Mouse (Mus musculus) lung, embryonic 15.5 days (tissue): Measurements from ENCODE around the gene Abhd16b. TPM values are rescaled to one million over a fixed set of nuclear protein-coding genes. Genes with fewer than 3 reads are reported as not detected.

Experiments used
- polyA plus RNA-seq: library from polyadenylated mRNA; unstranded; fragments of >200 nt; fragmentation: Nextera tagmentation; extraction: Ambion mirVana; gene quantifications from 2 replicates; pipeline ENCODE4 v1.2.1, GENCODE M21; 2015

The Abhd16b gene
- polyA plus RNA-seq, 1 experiment from 2014 or later = 0.24 TPM

Other genes with a start within 250 kb of the Abhd16b start
- gene Gmeb2, start 205.2 kb upstream of the Abhd16b start, polyA plus RNA-seq = 14.9 and 15.7 TPM in 2 replicates
- gene Stmn3, start 178.7 kb upstream of the Abhd16b start, polyA plus RNA-seq = 3.0 and 7.7 TPM in 2 replicates
- 51.2 and 52.7 TPM in 2 replicates for gene Rtel1, start 173.5 kb upstream of the Abhd16b start, polyA plus RNA-seq
- gene Zgpat, start 128.3 kb upstream of the Abhd16b start, polyA plus RNA-seq = 39.0 and 40.7 TPM in 2 replicates
- 61.8 and 66.7 TPM in 2 replicates for gene Arfrp1, start 127.8 kb upstream of the Abhd16b start, polyA plus RNA-seq
- gene Lime1, start 113.1 kb upstream of the Abhd16b start, polyA plus RNA-seq = 20.8 and 21.9 TPM in 2 replicates
- gene Zbtb46, start 33.8 kb upstream of the Abhd16b start, polyA plus RNA-seq = 12.5 and 14.6 TPM in 2 replicates
- 155 and 160 TPM in 2 replicates for gene Tpd52l2, start 3.9 kb downstream of the Abhd16b start, polyA plus RNA-seq
- 84.8 and 87.4 TPM in 2 replicates for gene Dnajc5, start 27.3 kb downstream of the Abhd16b start, polyA plus RNA-seq
- gene Uckl1, start 91.7 kb downstream of the Abhd16b start, polyA plus RNA-seq = 41.4 and 51.2 TPM in 2 replicates
- gene Prpf6, start 98.7 kb downstream of the Abhd16b start, polyA plus RNA-seq = 60.8 and 61.9 TPM in 2 replicates
- 48.2 and 52.3 TPM in 2 replicates for gene Zfp512b, start 99.6 kb downstream of the Abhd16b start, polyA plus RNA-seq
- gene Samd10, start 106.0 kb downstream of the Abhd16b start, polyA plus RNA-seq = 29.7 and 30.1 TPM in 2 replicates
- not detected in 2 replicates for gene Gm29797, start 163.8 kb downstream of the Abhd16b start, polyA plus RNA-seq
- 65.3 and 70.3 TPM in 2 replicates for gene Sox18, start 178.4 kb downstream of the Abhd16b start, polyA plus RNA-seq
- 23.2 and 23.7 TPM in 2 replicates for gene Tcea2, start 187.1 kb downstream of the Abhd16b start, polyA plus RNA-seq
- 72.3 and 72.5 TPM in 2 replicates for gene Rgs19, start 200.8 kb downstream of the Abhd16b start, polyA plus RNA-seq
- gene Lkaaear1, start 205.2 kb downstream of the Abhd16b start, polyA plus RNA-seq = not detected in 2 replicates
- 0.92 and 0.93 TPM in 2 replicates for gene Oprl1, start 221.8 kb downstream of the Abhd16b start, polyA plus RNA-seq